Mouse (Mus musculus) MEL (cell line): ENCODE measurements around the gene Aptx. TPM values are rescaled to one million over a fixed set of nuclear protein-coding genes. Genes with fewer than 3 reads are reported as not detected.
A peak's percentile ranks its signal among the peaks of the same experiment; 100 is the strongest.

Source experiments
- DNase-seq: peaks from one replicate; pipeline ENCODE4 v3.0.0; 2011; ENCODE audit warnings: low read depth, low spot score
- H3K27ac ChIP-seq: 2 replicates; pipeline ENCODE4 v1.5.1; 2012; ENCODE audit warnings: low read depth, mild to moderate bottlenecking, control low read depth, low read length, moderate library complexity; ENCODE audit not compliant: control insufficient read depth
- H3K27me3 ChIP-seq, 2 experiments: fragments of 150-350 bp in 1 of 2; sonication (generic) in 1 of 2; 2 replicates each; pipeline ENCODE4 v1.6.1; 2012; ENCODE audit warnings: low read length in 2 of 2, mild to moderate bottlenecking in 2 of 2, improper control_type of control experiment in 1 of 2, moderate library complexity in 1 of 2; ENCODE audit not compliant: insufficient read depth in 2 of 2, control insufficient read depth in 1 of 2
- H3K36me3 ChIP-seq, 2 experiments: 2 replicates each; pipeline ENCODE4 v1.6.1; 2012 to 2014; ENCODE audit warnings: low read length in 2 of 2, improper control_type of control experiment in 1 of 2, inconsistent platforms in 1 of 2, mild to moderate bottlenecking in 1 of 2; ENCODE audit not compliant: insufficient read depth in 2 of 2, control insufficient read depth in 1 of 2
- H3K4me1 ChIP-seq, 2 experiments: fragments of 150-350 bp in 1 of 2; sonication (generic) in 1 of 2; 2 replicates each; pipeline ENCODE4 v1.6.1; 2012; ENCODE audit warnings: low read length in 2 of 2, improper control_type of control experiment in 1 of 2, mild to moderate bottlenecking in 1 of 2; ENCODE audit not compliant: insufficient read depth in 2 of 2, control insufficient read depth in 1 of 2
- H3K4me3 ChIP-seq, 2 experiments: fragments of 150-350 bp in 1 of 2; sonication (generic) in 1 of 2; 2 replicates each; pipeline ENCODE4 v1.5.1; 2012; ENCODE audit warnings: low read depth in 2 of 2, low read length in 2 of 2, mild to moderate bottlenecking in 2 of 2, moderate library complexity in 2 of 2, control low read depth in 1 of 2, improper control_type of control experiment in 1 of 2; ENCODE audit not compliant: control insufficient read depth in 1 of 2, insufficient read depth in 1 of 2
- H3K79me2 ChIP-seq: 2 replicates; pipeline ENCODE4 v1.6.1; 2012; ENCODE audit warnings: mild to moderate bottlenecking, low read length, moderate library complexity; ENCODE audit not compliant: control insufficient read depth, poor library complexity, insufficient read depth
- H3K9ac ChIP-seq: 2 replicates; pipeline ENCODE4 v1.6.1; 2012; ENCODE audit warnings: low read depth, mild to moderate bottlenecking, control low read depth, low read length, moderate library complexity; ENCODE audit not compliant: control insufficient read depth, poor library complexity, severe bottlenecking
- H3K9me3 ChIP-seq: fragments of 150-350 bp; sonication (generic); replicated peaks from 2 replicates; pipeline ENCODE4 v1.6.1; 2012; ENCODE audit warnings: mild to moderate bottlenecking, low read length, improper control_type of control experiment, moderate library complexity; ENCODE audit not compliant: insufficient read depth
- BHLHE40 ChIP-seq: IDR thresholded peaks from 2 replicates; pipeline ENCODE4 v1.6.1; 2012; ENCODE audit warnings: low read depth, mild to moderate bottlenecking, inconsistent platforms, low read length, improper control_type of control experiment, borderline replicate concordance
- CHD1 ChIP-seq: IDR thresholded peaks from 2 replicates; pipeline ENCODE4 v1.6.1; 2012; ENCODE audit warnings: low read depth, mild to moderate bottlenecking, inconsistent platforms, low read length, improper control_type of control experiment
- CHD2 ChIP-seq: IDR thresholded peaks from 2 replicates; pipeline ENCODE4 v1.6.1; 2011; ENCODE audit warnings: low read length, improper control_type of control experiment
- CTCF ChIP-seq, 3 experiments: IDR thresholded peaks in 2 of 3; conservative IDR thresholded peaks in 1 of 3; 2 replicates each; pipeline ENCODE4 v1.5.1; 2011 to 2012; ENCODE audit warnings: low read length in 3 of 3, low read depth in 2 of 3, mild to moderate bottlenecking in 2 of 3, improper control_type of control experiment in 1 of 3, inconsistent platforms in 1 of 3, mixed read lengths in 1 of 3, moderate library complexity in 1 of 3; ENCODE audit not compliant: control insufficient read depth in 1 of 3, insufficient read depth in 1 of 3, poor library complexity in 1 of 3, severe bottlenecking in 1 of 3
- E2F4 ChIP-seq: IDR thresholded peaks from 2 replicates; pipeline ENCODE4 v1.6.1; 2011; ENCODE audit warnings: low read depth, low read length, improper control_type of control experiment, borderline replicate concordance
- ELF1 ChIP-seq: IDR thresholded peaks from 2 replicates; pipeline ENCODE4 v1.6.1; 2014; ENCODE audit warnings: low read depth, mild to moderate bottlenecking, inconsistent platforms, low read length, improper control_type of control experiment, moderate library complexity
- ETS1 ChIP-seq: IDR thresholded peaks from 2 replicates; pipeline ENCODE4 v1.6.1; 2012; ENCODE audit warnings: low read depth, mild to moderate bottlenecking, inconsistent platforms, low read length, improper control_type of control experiment, moderate library complexity
- GATA1 ChIP-seq: IDR thresholded peaks from 2 replicates; pipeline ENCODE4 v1.6.1; 2011; ENCODE audit warnings: low read depth, low read length, improper control_type of control experiment
- HCFC1 ChIP-seq: IDR thresholded peaks from 2 replicates; pipeline ENCODE4 v1.6.1; 2012; ENCODE audit warnings: low read depth, mild to moderate bottlenecking, inconsistent platforms, low read length, improper control_type of control experiment, moderate library complexity
- JUND ChIP-seq: IDR thresholded peaks from 2 replicates; pipeline ENCODE4 v1.6.1; 2011; ENCODE audit warnings: low read depth, mild to moderate bottlenecking, improper control_type of control experiment, low read length
- KAT2A ChIP-seq: conservative IDR thresholded peaks from 2 replicates; pipeline ENCODE4 v1.6.1; 2012; ENCODE audit warnings: low read depth, low read length, improper control_type of control experiment, inconsistent platforms
- MAX ChIP-seq: IDR thresholded peaks from 2 replicates; pipeline ENCODE4 v1.6.1; 2011; ENCODE audit warnings: low read length, improper control_type of control experiment
- MAZ ChIP-seq: IDR thresholded peaks from 2 replicates; pipeline ENCODE4 v1.6.1; 2012; ENCODE audit warnings: low read depth, mild to moderate bottlenecking, inconsistent platforms, low read length, improper control_type of control experiment
- MXI1 ChIP-seq: IDR thresholded peaks from 2 replicates; pipeline ENCODE4 v1.6.1; 2011; ENCODE audit warnings: mild to moderate bottlenecking, low read depth, low read length, improper control_type of control experiment
- MYC ChIP-seq: IDR thresholded peaks from 2 replicates; pipeline ENCODE4 v1.6.1; 2011; ENCODE audit warnings: low read depth, mild to moderate bottlenecking, low read length, improper control_type of control experiment, moderate library complexity
- NELFE ChIP-seq: IDR thresholded peaks from 2 replicates; pipeline ENCODE4 v1.6.1; 2011; ENCODE audit warnings: low read depth, low read length, improper control_type of control experiment
- POLR2A ChIP-seq, 2 experiments: IDR thresholded peaks; 2 replicates each; pipeline ENCODE4 v1.6.1; 2011 to 2012; ENCODE audit warnings: low read length in 2 of 2, mild to moderate bottlenecking in 2 of 2, control low read depth in 1 of 2, improper control_type of control experiment in 1 of 2, low read depth in 1 of 2, moderate library complexity in 1 of 2; ENCODE audit not compliant: control insufficient read depth in 1 of 2, insufficient read depth in 1 of 2, poor library complexity in 1 of 2
- SIN3A ChIP-seq: IDR thresholded peaks from 2 replicates; pipeline ENCODE4 v1.6.1; 2012; ENCODE audit warnings: low read length, improper control_type of control experiment, inconsistent platforms
- SMC3 ChIP-seq: IDR thresholded peaks from 2 replicates; pipeline ENCODE4 v1.6.1; 2011; ENCODE audit warnings: low read depth, low read length, improper control_type of control experiment
- TAL1 ChIP-seq: IDR thresholded peaks from 2 replicates; pipeline ENCODE4 v1.6.1; 2012; ENCODE audit warnings: mild to moderate bottlenecking, inconsistent platforms, low read length, moderate library complexity, mixed read lengths
- TBP ChIP-seq: IDR thresholded peaks from 2 replicates; pipeline ENCODE4 v1.8.0; 2011; ENCODE audit warnings: low read depth, low read length, improper control_type of control experiment
- TCF12 ChIP-seq: IDR thresholded peaks from 2 replicates; pipeline ENCODE4 v1.6.1; 2014; ENCODE audit warnings: low read depth, mild to moderate bottlenecking, inconsistent platforms, low read length, improper control_type of control experiment, moderate library complexity
- UBTF ChIP-seq: IDR thresholded peaks from 2 replicates; pipeline ENCODE4 v1.6.1; 2012; ENCODE audit warnings: low read depth, mild to moderate bottlenecking, inconsistent platforms, low read length, improper control_type of control experiment, moderate library complexity, borderline replicate concordance; ENCODE audit not compliant: insufficient read depth
- USF2 ChIP-seq, 2 experiments: IDR thresholded peaks; 2 replicates each; pipeline ENCODE4 v1.6.1; 2011 to 2012; ENCODE audit warnings: improper control_type of control experiment in 2 of 2, low read length in 2 of 2, borderline replicate concordance in 1 of 2, inconsistent platforms in 1 of 2, low read depth in 1 of 2, mild to moderate bottlenecking in 1 of 2; ENCODE audit not compliant: insufficient read depth in 1 of 2
- ZC3H11A ChIP-seq: IDR thresholded peaks from 2 replicates; pipeline ENCODE4 v1.6.1; 2012; ENCODE audit warnings: low read depth, mild to moderate bottlenecking, inconsistent platforms, low read length, improper control_type of control experiment
- ZNF384 ChIP-seq: IDR thresholded peaks from 2 replicates; pipeline ENCODE4 v1.6.1; 2012; ENCODE audit warnings: low read depth, mild to moderate bottlenecking, inconsistent platforms, low read length, improper control_type of control experiment
- polyA plus RNA-seq, 2 experiments: library from polyadenylated mRNA; stranded (reverse) in 1 of 2; unstranded in 1 of 2; fragments of >175 nt in 1 of 2; fragments of >200 nt in 1 of 2; gene quantifications; 2 replicates each; pipeline versions ENCODE4 v1.2.1 to v1.2.4; 2012; ENCODE audit warnings: low replicate concordance in 2 of 2, low read depth in 1 of 2; ENCODE audit not compliant: insufficient read length in 2 of 2, insufficient read depth in 1 of 2, missing spikeins in 1 of 2
- total RNA-seq: library from RNA; depleted of rRNA; stranded (reverse); fragments of 300-350 nt; gene quantifications from 2 replicates; pipeline ENCODE4 v1.2.3, GENCODE M21; 2012; rRNA removed

Gene Aptx
- 15.6 and 19.8 TPM in 2 replicates for total RNA-seq
- polyA plus RNA-seq: 10 to 100 TPM in 1 of 2 experiments, not detected in 1; 18.8 TPM

GRCm38 (mm10) chr4:40702797-40703709 lies at the start of gene Aptx:
Gene Aptx, minus strand, starts transcription at chr4:40703194.
- TF ChIP-seq HCFC1: peak; percentile 91
- TF ChIP-seq ETS1: peak; percentile 56; the same call in 1 of the 2 replicates
- 0 out of 2 replicates have a peak, but pooled peaks have one; percentile 0 for TF ChIP-seq ZNF384
- TF ChIP-seq USF2 (IDR thresholded peaks at IDR 0.05; ENCODE audit: borderline replicate concordance in 1 of 2, insufficient read depth in 1 of 2, low read depth in 1 of 2, low read length in 2 of 2): no peak
- TF ChIP-seq POLR2A (IDR thresholded peaks at IDR 0.05; ENCODE audit: control insufficient read depth in 1 of 2, insufficient read depth in 1 of 2, low read depth in 1 of 2, low read length in 2 of 2, poor library complexity in 1 of 2): peak; percentile 64 to 89; a peak in 3 of 4 replicates
- no peak for TF ChIP-seq CHD1
- 0 out of 2 replicates have a peak, but pooled peaks have one; percentile 5 for TF ChIP-seq SMC3
- TF ChIP-seq ELF1: peak; percentile 93
- no peak for TF ChIP-seq E2F4
- TF ChIP-seq SIN3A: peak; percentile 90
- TF ChIP-seq MYC: 0 out of 2 replicates have a peak, but pooled peaks have one; percentile 38
- no peak for TF ChIP-seq JUND
- 0 out of 2 replicates have a peak, but pooled peaks have one; percentile 42 for TF ChIP-seq MAZ
- 0 out of 2 replicates have a peak, but pooled peaks have one; percentile 1 for TF ChIP-seq ZC3H11A
- no peak for TF ChIP-seq GATA1
- TF ChIP-seq MAX: peak; percentile 15; the same call in 1 of the 2 replicates
- TF ChIP-seq TAL1: no peak
- TF ChIP-seq CHD2: peak; percentile 91
- TF ChIP-seq TCF12: 0 out of 2 replicates have a peak, but pooled peaks have one; percentile 44
- no peak for TF ChIP-seq BHLHE40
- peak; percentile 85 for TF ChIP-seq TBP
- peak; percentile 58 for TF ChIP-seq NELFE
- no peak for TF ChIP-seq UBTF
- TF ChIP-seq KAT2A: no peak; the same call in 1 of the 2 replicates
- TF ChIP-seq CTCF (IDR thresholded peaks at IDR 0.05 in 2 of 3, conservative IDR thresholded peaks at IDR 0.05 in 1 of 3; ENCODE audit: control insufficient read depth in 1 of 3, insufficient read depth in 1 of 3, low read depth in 2 of 3, low read length in 3 of 3, poor library complexity in 1 of 3, severe bottlenecking in 1 of 3): no peak
- 0 out of 2 replicates have a peak, but pooled peaks have one; percentile 29 for TF ChIP-seq MXI1
- no peaks in the 10 kb centered on the region for H3K9me3 ChIP-seq

More at GRCm38 (mm10) chr4:40702797-40703709, at the start of gene Aptx:
- Histone ChIP-seq H3K27me3 (no peaks in the 10 kb centered on the region), H3K9ac (peak within 1 kb of the TSS; percentile 95), H3K27ac (peak within 1 kb of the TSS; percentile 98), H3K4me3 (peak within 1 kb of the TSS; percentile 88 to 96), H3K79me2 (peaks cover 5% of the 10 kb centered on the region; the same call in 1 of the 2 replicates), H3K4me1 (peaks cover 0 to 15% of the 10 kb centered on the region in 2 experiments; a peak in 2 of 4 replicates), H3K36me3 (peaks cover 0 to 11% of the 10 kb centered on the region in 2 experiments; a peak in 2 of 4 replicates)
- peak; percentile 97 for DNase-seq
